Mouse (Mus musculus) kidney, adult 8-10 months (tissue): ENCODE measurements around the gene Zp2.

ENCODE experiments used
- DNase-seq, 2 experiments: peaks; one replicate each; pipeline ENCODE4 v3.0.0; 2022

Gene Zp2

DNA sequence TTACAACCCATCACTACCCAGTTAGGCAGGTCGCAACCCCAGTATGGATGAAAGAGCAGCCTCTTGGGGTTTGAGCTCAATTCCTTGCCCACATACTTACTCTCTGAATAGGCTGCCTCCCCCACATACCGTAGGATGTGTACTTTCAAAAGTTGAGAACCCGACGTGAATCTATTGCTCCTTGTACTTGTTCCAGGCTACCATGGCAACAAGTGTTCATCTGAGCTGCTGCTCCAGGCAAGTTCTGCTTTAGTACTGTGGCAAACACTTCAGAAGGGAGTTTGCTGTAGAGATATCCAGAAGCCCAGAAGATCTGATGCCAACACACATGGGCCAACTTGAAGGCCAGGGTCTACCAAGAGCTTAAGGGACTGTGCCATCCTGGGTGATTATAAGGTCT is 16.1 kb downstream of the Zp2 start:
- no peak for DNase-seq

DNA sequence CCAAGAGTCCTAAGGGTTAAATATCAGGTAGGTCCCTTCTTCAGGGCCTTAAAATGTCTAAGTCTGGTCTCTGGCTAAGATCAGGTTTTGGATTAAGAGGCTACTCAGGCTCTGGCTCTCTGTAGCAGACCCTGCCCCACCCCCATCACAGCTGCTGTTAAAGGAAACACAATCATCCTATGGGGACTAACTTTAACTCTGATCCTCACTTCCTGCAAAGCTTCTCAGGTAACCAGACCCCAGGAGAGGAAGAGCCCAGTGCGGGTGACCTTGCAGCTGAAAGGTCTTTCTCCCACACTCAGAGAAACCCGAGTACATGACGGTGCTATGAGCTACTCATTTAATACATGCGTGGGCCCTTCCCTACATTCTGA is 17.4 kb downstream of the Zp2 start:
- no peak for DNase-seq

DNA sequence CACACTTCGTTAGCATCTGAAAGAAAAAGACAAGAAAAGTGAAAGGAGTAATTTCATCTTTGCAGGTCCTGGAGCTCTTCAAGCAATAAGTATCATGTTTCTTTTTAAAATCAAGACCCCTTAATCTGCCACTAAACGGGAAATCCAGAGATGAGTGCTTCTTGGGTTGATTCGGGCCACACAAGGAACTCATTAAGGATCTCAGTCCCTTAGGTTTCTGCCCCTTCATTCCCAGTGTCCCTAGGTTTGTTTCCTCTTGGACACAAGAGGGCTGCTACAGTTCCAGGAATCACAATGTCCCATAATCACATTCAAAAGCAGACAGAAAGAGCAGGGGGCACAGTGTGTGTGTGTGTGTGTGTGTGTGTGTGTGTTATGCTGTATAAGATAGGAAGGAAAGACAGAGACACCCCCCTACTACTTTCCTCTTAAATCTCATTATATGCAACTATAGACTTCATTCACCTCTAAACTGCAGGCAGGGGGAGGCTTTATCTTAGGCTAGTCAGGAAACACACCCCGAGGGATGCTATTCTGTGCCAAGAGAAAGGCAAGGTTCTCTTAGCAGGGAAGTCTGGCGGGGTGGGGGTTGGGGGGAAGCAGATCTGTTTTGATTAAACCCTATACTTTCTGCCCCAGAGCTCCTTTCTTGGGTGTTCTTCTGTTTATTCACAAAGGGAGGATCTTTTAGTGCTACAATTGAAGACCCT is 18.0 kb downstream of the Zp2 start:
- DNase-seq, result no peak

DNA sequence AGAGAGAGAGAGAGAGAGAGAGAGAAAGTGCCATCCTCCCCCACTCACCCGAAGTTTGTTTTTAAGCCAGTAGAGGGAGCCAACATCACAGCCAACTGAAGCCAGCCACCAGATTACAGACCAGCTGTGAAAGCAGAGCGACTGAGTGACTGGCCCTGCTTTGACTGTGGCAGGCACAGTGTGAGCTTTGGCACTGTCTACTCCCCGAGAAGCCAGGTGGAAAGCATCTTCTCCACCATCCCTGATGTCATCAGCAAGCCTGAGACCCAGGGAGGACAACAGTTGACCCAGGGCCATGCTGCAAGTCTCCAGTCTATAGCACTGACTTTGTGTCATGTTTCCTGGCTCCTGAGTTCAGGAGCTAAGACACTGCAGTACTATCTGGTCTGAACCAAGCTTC is 20.2 kb downstream of the Zp2 start:
- DNase-seq, result peak; percentile 58 to 79

DNA sequence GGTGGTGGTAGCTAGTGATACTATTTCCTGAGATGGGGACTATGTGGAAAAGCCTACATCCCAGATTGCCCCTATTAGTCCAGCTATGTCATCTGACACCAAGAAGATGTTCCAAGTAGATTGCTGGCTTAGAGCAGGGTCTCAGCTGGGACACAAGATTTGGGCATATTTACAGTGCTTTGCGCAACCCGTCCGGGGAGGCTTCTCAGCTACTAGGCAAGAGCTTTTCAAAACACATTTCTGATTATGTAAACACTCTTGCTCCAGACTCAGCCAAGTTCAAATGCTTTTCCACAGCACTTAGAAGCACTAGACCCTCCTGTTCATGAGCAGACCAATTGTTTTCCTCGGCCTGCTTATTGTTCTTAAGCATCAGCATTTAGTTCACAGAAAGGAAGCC is 21.3 kb downstream of the Zp2 start:
- DNase-seq, result no peak

DNA sequence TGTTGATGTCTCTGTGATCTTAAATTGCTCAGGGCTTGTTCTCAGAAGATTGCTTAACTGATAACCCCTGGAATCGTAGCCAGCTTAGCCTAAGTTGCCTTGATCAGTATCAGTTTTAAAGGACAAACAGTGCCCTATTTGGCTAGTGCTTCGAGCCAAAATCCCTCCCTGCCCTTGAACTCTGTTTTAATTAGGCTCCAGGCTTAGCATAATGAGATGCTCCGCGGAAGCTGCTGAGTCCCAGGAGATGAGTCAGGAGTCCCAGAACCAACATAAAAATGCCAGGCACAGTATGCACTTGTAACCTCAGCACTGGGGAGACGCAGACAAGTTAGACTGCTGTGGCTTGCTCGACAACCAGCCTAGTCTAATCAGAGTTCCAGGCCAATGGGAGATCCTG is 27.6 kb downstream of the Zp2 start:
- DNase-seq, result no peak

DNA sequence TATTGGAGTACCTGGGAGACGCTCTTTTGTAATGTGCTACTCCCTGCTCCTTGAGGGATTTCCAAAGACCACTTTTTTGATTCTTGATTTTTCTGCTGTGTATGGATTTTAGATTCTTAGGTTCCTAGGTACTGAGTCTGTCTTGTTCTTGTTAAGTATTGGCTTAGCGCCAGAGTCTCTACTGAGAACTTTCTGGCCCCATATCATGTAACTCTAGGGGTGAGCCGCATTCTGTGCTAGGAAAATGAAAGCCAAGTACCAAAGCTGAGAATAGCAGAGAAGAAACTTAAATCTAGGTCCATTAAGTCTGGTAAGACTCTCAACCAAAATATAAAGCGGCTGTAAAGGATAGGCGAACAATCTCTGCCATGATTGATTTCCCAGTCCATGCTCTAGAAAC is 28.1 kb downstream of the Zp2 start:
- no peak for DNase-seq

DNA sequence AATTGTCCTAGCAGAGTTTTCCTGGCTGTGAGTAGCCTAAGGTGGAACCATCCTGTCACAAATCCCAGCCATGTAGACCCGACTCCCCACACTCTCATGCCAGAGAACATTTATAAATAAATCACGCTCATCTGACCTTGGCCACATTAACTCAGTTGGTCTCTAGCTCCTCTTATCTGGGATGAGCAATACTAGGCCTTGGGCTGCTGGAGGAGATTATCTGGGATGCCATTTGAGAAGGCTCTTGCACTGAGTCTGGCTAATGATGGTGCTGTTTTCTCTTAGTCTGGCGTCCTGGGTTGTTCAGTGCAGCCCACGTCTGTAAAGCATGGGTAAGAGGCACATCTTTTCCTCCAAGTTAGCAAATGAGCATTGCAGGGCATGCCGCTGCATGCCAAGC is 35.4 kb downstream of the Zp2 start:
- no peak for DNase-seq

DNA sequence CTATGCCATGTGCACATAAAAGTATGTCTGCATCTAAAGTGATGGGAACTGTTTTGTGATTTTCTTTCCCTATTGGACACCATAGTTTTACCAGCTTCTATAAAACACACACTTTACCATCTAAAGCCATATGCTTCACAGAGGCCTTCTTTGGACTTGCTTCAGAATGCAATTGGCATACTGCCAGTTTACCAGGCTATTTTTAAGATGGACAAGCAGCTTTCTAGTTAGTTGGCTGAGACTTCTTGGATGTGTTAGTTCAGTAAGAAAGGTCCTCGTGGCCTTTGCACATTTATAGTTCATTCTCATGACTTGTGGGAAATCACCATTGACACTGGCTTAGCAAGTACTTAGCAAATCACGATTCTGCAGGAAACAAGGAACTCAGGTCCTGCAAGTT is 38.7 kb downstream of the Zp2 start:
- no peak for DNase-seq

DNA sequence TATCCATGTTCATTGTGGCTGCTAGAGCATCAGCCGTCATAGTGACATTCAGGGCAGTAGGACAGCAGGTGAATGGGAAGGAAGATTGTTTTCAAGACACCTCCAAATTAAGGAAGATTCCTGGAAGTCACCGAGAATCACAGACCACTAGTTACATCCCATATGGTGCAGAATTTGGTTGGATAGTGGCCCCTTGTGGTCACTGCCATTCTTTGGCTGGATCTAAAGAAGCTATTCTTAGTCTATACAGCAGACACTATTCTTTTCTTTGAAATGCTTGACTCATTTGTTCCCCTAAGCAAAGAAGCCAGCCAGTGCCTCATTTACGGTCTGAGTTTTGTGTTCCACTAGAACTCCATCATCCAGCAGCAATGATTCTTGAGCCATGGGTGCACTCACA is 40.1 kb downstream of the Zp2 start:
- DNase-seq, result no peak

DNA sequence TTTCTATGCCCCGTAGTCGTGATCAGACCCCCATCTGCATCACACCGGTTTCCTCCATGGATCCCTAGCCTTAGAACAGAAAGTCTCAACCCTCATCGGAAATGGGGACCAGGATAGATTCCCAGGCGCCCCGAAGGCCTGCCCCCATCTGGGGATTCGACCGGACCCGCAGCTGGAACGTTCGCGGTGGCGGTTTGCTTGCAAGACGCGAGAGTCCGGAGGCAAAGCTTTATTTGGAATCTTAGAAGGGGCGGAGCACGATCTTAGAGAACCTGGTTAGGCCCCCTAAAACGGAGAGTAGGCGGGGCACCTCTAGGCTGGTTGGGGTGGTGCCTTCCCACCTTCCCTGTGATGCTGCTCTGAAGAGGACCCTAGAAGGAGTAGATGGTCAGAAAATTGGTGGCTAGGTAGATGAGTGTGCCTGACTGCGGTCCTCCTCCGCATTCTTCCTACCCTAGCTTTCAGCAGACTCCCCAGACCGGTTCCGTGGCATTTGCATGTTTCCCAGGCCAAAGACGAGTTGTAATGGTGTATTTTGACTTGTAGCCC is 42.0 kb downstream of the Zp2 start:
- DNase-seq, result peak; percentile 23 to 38

DNA sequence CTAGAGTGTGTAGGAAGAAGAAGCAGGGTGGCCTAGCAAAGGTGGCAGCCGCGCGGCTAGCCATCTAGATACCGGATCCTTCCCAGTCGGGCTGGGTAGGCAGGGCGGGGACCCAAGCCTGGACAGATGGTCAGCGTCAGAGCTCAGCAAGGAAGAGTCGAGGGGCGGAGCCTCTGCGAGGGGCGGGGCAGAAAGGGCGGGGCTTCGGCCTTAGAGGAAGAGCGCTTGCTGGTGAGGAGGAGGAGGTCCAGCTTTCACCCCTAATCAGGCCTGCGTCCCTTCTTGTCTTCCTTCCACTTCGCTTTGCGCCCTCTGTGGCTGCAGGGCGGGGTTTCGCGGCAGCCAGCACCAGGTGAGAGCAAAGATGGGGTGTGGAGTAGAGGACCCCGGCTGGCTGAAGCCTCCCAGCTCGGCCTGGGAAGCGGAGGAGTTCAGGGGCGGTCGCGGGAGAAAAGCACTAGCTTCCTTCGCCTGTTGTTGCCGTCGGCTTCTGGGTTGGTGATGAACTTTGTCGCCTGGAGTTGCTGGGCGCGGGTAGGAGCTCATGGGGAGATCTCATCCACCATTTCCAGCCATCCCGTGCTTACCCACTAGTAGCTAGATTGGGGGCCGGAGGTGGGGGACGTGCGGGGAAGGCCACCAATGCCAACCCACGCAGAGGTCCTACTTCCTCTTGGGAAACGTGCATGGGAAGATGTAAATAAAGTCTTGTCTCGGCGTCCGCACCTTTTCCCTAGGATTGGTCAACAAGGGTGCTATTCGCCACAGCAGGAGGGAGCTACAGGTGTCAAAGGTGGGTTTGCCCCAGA is 42.7 kb downstream of the Zp2 start, which contains the start of gene Tmem159:
Gene Tmem159, plus strand, starts transcription at position 190 of the 809 bp plus-strand sequence.
- DNase-seq, result peak; percentile 92 to 94

DNA sequence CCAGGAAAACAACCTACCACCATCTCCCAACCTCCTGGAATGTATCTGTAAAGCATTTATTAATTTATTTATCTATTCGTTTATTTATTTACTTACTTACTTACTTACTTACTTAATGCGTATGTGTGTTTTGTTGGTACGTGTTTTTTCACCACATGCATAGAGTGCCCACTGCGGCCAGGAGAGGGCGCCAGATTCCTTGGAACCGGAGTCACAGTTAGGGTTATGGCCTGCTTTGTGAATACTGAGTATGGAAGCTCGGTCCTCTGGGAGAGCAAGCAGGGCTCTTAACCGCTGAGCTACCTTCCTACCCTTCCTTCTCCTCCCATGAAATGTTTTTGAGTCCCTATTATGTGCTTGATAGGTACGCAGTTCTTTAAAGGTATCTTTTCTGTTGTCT is 46.7 kb downstream of the Zp2 start:
- peak; percentile 66 to 86 for DNase-seq

DNA sequence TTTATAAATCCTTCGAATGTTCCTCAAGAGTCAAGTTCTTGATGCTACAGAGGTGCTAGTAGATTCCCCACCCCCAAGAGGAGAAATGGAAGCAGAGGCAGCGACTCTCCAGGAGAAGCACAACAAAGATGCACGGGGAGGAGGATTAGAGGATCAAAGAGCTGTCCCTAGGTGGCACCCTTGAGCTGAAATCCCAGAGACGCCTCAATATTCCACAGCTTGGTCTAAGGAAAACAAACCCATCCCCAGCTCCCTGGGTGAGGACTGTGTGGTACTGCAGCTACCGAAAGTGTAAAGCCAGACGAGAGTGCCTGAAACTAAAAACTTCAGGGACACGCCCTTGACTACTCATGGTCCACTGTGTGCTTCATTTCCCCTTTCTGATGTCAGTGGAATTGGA is 47.2 kb downstream of the Zp2 start:
- peak; percentile 47 to 75 for DNase-seq

DNA sequence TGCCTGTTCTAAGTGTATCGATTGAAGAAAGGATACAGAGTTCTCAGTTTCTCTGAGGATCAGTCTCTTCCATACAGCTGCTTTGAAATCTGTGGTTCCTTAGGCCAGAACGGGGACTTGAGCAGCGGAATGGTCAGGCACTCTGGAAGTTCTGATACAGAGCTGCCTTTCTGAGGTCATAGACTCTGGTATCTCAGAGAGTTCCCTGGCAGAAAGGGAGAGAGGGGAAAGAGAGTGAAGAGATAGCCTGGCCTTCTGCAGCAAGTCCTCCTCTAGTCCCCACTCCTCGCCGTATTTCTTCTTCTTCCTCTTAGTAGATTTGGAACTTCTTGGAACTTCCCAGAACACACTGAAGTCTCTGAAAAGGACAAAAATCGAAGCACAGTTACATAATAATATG is 49.9 kb downstream of the Zp2 start, which contains the start of gene Dnah3:
Gene Dnah3, minus strand, starts transcription at position 101 of the 400 bp plus-strand sequence.
- no peak for DNase-seq

DNA sequence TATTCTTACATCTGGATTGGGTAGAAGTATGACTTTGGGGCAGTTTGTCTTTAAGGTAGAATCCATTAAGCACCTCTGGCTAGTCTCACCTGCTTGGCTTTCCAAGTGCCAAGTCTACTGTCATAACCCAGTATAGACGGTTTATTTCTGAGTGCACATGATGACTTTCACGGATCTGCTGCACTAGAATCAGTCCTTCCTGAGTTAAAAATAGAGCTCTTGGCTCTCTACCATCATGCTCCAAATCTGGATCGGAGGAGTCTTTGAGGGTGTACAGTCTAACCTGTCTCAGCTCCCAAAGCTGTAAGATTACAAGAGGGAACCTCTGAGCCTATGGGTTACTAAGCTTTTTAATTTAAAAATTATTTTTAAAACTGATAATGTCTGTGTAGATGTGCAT is 50.9 kb downstream of the Zp2 start:
- no peak for DNase-seq

DNA sequence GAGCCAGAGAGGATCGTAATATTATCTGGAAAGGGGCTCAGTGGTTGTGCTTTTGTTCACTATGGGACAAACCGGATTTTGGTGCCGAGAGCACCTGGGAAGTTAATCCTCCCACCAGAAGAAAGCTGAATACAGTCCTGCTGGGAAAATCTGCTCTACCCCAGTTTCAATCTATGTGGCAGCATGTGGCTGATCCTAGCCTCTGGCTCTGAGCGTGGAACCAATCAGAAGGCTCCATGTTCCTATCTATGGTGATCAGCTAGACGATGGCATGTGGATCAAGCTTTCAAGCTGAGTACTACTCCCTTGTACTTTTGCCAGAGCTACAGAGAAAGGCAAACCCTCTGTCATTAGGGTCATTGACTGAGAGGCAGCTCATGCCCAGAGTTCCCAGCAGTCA is 52.1 kb downstream of the Zp2 start:
- DNase-seq, result no peak

DNA sequence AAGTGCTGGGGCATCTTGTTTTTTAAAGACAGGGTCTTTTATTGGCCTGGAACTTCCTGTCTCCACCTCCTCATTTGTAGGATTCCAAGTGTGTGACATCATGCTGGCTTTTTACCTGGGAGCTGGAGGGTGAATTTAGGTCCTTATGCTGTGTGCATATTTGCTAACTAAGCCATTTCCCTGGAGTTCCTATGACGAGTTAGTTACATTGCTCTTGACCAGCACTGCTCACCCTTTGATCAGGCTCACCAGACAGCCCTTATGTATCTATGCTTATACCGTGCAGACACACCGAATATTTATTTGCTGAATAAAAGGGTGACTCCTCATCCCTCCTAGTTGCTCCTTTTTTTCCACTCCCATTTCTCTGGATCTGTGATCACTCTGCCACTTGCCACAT is 64.9 kb downstream of the Zp2 start:
- DNase-seq, result no peak
